Mouse (Mus musculus) frontal cortex, postnatal 14 days (tissue): ENCODE measurements around the gene Pcgf3.
"Not testable (repeated sequence)": the region's sequence is repeated elsewhere in the genome, so short reads cannot be mapped to it uniquely, and the experiment has no call there.

ENCODE experiments used
- DNase-seq, 2 experiments: peaks; one replicate each; pipeline ENCODE4 v3.0.0; 2022; ENCODE audit warnings: low spot score in 2 of 2

The Pcgf3 gene

DNA sequence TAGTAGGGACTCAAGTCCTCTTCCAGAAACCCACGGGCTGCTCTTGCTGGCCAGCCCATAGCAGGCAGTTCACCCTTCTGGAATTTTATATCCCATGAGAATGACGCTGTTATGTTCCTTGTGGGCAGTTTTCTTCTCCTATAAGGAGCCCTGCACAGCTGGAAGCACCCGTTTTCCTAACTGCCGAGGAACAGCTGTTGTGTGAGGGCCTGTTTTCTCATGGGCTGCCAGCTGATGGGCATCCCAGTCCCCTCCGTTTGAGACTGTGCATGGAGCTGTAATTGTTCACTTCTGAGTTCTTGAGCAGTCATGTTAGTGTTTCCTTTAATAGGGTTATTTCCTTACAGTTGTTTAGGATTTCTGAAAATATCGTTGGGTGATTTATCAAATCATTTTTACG is 8.6 kb downstream of the Pcgf3 start:
- DNase-seq, result no peak

DNA sequence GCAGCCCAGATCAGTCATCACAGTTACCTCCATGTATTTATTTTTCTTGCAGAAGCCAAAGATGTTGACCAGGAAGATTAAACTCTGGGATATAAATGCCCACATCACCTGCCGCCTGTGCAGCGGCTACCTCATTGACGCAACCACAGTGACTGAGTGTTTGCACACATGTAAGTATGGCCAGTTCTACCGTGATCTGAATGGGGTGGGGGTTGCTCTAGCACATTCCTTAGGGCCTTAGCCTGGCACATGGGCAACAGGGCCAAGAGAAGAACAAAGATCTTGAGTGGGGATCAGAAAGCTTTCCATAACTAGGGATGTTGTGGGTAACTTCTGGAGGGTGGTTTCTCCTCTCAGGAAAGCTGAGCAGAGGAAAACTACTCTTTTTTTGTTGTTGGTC is 12.7 kb downstream of the Pcgf3 start:
- no peak for DNase-seq

DNA sequence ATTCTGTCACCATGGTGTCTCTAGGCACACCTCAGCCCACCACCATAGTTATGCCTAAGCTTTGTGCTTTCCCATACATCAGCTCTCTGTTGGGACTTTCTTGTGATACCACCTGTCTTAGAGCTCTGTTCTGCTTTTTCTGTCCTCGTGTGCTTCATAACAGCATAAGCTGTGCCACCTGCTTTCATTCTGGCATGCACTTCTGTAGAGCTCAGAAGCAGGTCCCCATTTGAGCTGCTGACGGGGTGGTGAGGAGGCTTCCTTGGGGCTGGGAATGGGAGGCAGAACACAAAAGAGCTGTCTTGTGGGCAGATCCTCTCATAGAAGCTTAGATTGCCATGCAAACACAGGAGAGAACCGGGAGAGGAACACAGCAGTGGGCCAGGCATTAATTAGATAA is 14.9 kb downstream of the Pcgf3 start:
- no peak for DNase-seq

DNA sequence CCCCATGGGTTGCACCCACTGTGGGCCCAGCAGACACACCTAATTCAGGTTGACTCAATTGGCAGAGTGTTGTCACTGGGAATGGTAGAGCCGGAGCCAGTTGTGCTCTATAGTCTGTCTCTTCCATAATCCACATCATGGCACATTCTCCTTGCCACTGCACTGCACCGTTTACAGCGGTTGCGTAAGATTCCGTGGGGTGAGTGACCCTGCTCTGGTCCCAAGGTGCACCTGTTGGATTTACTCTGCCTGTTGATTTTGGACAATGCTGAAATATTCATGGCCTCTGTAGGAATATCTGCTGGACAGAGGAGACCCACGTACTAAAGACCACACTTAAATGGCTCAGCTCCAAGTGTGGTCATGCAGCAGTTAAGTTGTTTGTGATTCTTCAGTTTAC is 22.0 kb downstream of the Pcgf3 start:
- no peak for DNase-seq

DNA sequence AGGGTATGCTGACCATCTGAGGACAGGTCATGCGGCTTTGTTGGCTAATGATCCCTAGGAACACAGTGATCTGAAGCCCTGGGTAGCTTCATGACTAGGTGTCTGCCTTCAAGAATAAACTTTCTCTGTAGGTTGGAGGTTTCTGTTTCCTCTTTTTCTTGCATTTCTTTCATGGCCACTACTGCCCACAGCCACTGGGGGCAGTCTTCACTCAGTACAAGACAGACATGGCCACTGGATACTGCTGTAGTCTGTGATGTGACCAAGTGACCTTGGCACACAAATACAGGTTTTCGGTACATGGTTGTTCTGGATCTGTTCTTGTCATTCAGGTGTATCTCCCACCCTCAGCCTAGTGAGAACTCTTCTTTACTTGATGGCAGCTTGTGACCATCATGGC is 24.2 kb downstream of the Pcgf3 start:
- DNase-seq, result no peak

DNA sequence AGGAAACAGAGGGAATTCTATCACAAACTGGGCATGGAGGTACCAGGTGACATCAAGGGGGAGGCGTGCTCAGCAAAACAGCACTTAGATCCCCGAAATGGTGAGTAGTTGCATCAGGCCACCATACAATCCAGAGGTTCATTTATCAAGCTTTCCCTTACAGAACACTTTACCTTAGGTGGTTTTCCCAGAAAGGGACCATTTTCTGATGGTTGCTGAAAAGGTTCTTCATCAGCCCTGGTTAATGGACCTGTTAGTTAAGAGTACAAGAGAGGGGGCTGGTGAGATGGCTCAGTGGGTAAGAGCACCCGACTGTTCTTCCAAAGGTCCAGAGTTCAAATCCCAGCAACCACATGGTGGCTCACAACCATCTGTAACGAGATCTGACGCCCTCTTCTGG is 25.1 kb downstream of the Pcgf3 start:
- not testable (repeated sequence) for DNase-seq

DNA sequence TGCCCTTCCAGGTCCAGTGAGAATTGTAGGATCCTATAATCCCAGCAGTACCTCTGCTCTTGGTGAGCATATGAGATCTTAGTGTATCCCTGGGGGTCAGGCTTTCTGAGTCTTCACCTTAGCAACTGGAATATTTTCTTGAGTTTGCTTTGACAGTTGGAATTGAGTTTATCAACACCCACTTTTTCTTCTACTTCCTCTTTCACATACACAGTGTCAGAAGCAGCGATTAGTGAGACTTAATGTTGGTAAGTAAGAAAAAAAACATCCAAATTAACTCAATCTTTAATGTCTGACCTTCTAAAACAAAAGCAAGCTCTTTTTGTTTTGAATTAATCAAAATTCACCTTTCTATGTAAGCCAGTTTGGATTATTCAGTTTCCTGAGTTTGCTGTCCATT is 40.5 kb downstream of the Pcgf3 start:
- no peak for DNase-seq

DNA sequence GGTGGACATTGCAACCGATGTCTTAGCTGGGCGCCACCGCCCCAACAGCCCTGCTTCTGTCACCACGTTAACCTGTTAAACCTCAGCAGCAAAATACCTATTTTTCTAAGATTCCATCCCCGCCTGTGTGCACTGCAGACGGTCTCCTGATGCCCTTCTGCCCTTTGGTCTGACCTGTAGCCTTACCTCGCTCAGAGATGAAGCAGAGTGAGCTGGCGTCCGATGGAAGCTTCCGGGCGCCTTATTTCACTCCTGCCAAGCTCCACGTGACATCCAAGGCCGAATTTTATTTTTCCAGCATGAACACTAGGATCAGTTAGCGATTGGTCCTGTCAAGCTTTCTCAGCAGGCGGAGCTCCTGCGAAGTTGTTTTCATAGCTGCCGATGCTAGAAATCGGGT is 41.3 kb downstream of the Pcgf3 start:
- no peak for DNase-seq

DNA sequence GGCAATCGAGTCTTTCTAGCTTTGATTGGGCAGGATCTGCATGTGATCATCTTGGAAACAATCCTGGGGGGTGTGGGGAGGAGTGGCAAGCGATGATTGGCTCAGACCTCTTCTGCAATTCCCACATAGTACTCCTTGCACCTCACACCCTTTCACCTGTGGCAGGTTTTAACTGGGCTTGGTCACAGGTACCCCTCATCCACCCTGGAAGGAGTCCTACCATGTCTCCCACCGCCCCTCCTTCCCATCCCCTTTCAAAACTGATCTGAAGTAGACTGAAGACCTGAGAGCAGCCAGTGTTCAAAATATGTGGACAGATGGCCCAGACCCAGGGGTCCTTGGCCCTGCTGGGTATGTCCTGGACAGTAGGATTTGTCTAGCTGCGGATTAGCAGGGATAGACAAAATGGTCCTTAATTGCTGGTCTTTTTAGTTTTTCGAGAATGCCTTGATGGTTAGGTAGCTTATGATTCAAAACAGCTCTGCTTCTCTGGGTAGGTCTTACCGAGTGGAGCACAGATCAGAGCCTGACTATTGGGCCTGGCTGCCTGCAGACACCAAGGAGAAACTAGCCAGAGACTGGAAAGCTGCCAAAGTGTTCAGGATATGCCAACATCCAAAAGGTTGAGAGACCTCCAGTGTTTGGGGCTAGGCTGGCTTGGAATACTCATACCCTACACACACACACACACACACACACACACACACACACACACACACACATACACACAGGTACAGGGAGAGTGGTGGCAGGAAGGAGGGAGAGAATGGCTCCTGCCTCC is 54.7 kb downstream of the Pcgf3 start:
- DNase-seq, result no peak

DNA sequence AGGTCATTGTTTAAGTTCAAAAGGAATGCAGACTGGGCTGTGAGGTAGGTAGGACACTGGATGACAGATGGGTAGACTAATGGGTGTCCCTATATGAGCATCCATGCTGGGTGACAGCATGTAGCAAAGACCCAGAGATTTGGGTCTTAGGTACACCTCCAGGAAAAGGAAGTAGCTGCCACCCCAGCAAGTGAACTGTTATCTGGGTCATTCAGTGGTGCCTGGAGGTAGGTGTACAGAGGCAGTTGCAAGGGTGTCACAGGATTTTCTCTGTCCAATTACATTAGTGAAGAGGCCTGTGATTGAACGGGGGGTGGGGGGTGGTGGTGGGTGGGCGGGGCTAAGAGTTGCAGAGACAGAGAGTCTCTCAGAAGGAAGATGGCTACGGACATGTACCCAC is 55.6 kb downstream of the Pcgf3 start:
- DNase-seq, result no peak

DNA sequence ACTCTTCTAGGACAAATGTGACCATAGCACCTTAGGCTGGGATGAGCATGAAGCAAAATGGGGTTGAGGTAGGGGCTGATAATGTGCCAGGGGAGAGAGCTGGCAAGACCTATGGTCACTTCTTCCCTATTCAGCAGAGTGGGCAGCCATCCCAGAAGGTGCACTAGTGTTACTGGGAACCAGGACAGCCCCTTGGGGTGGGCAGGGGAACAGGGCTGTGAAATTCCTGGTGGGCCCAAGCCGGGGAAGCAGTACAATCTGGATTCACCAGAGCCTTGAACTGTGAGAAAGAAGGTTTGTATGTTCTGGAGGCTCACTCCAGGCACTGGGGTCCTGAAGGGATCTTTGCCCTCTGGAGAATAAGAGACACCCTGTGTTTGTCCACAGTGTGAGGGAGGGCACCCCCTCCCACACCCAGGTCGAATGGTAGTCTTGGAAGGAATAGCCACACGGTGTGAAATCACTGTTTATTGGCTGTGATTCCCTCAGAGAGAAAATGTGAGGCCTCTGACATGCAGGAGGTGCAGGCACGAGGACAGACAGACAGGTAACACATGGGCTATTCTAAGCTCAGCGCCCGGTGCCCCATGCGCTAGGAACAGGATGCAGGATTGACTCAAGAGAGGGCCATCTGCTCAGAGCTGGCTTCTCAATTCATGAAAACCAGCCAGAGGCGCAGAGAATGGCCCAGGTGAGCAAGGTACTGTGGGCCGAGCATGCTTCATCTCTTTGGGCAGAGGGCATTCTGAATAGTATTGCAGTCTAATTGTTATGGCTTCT is 57.3 kb downstream of the Pcgf3 start:
- DNase-seq, result no peak

DNA sequence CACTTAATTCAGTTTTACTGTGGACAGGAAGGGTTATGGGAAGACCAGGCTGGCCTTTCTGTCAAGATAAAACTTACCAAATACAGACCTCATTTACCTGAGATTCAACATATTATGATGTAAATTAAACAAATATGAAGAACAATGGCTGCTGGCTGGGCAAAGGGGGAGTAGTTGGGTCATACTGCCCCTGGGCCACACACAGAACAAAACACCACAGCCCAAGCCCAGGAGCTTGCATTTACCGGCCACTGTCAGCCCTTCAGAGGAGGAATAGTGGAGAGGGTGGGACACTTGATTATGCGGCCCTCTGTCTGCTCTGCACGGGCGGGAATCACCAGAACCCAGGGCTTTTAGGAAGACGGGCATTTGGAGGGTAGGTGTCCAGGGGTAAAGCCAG is 57.9 kb downstream of the Pcgf3 start:
- DNase-seq, result no peak

DNA sequence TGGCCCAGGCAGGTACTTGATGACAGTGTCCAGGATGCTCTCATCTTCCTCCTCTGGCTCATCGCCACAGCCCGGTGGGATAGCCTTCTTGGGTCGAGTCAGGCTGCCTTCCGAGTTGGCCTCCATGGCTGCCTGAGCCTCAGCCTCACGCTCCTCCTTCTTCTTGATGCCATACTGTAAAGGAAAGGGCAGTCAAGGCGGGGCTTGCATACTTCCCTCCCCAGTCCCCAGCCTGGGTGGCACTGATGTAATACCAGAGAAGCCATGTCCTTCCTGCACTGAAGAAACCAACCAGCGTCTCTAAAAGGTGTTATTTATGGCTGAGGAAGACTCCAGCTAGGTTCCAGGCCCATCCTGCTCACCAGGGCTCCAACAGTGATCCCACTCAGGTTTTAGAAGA is 59.1 kb downstream of the Pcgf3 start:
- DNase-seq, result no peak

DNA sequence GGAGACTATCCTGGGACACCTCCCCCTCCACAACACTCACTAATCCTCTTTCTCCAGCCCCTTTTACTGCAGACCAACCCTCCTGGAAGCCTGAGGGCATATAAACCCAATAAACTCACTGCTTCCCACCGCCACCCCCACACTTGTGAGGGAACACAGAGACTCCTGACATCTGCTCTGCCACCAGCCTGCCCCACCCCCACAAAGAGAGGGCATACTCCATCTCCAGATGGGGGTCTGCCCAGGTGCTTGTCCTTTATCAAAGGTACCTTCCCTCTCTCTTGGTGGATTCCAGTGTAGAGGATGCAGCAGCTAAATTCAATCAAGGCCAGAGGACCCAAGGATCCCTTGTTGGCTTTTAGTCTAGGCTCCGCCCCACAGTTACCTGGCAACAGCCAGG is 60.0 kb downstream of the Pcgf3 start:
- no peak for DNase-seq

DNA sequence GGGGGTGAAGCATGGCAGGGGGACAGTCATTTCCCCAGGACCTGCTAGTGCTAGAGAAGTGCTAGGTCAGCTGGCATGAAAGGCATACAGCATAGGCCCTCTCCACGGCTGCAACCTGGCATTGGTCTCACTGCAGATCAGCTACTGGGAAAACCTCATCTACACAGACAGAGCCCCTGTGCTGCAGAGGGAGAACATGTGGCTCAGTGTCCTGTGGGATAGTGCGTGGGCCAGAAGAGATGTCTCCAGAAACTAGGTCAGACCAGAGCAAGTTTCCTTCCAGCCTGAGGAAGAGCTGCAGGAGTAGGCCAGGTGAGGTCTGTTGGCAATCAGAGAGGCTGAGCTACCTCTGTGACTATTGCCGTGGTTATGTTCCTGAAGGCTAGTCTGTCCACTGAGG is 60.9 kb downstream of the Pcgf3 start:
- DNase-seq, result no peak

DNA sequence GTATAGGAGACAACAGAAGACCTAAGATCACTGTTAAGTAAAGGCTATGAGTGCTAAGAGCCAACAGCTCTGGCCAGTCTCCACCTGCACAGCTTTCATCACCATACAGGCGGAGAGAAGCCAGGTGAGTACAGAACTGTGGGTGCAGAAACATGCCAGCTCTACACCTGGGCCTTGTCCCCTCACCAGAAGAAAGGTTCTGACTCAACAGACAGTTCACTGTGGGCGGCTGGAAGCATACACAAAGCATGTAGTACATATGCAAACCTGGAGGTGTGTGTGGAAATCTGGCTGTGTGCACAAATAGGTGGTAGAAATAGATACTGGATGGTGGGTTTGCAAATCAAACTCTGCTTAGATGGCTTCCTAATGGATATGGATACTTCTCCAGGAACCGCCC is 61.6 kb downstream of the Pcgf3 start:
- no peak for DNase-seq

DNA sequence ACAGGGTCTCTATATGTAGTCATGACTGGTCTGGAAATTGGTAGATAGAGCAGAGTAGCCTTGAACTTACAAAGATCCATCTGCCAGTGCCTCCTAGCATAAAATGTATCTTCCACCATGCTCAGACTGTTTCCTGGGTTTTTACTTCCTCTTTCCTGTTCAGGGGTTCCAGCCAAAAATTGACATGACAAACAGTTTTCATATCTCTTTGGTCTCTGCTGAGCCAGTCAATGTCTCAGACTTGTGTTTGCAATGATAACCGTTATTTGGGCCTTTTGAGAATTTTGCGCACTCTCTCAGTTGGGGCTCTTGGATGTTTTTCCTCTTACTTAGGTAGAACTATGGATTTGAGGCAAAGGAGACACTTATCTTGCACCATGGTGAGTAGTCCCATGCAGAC is 73.2 kb downstream of the Pcgf3 start:
- no peak for DNase-seq

DNA sequence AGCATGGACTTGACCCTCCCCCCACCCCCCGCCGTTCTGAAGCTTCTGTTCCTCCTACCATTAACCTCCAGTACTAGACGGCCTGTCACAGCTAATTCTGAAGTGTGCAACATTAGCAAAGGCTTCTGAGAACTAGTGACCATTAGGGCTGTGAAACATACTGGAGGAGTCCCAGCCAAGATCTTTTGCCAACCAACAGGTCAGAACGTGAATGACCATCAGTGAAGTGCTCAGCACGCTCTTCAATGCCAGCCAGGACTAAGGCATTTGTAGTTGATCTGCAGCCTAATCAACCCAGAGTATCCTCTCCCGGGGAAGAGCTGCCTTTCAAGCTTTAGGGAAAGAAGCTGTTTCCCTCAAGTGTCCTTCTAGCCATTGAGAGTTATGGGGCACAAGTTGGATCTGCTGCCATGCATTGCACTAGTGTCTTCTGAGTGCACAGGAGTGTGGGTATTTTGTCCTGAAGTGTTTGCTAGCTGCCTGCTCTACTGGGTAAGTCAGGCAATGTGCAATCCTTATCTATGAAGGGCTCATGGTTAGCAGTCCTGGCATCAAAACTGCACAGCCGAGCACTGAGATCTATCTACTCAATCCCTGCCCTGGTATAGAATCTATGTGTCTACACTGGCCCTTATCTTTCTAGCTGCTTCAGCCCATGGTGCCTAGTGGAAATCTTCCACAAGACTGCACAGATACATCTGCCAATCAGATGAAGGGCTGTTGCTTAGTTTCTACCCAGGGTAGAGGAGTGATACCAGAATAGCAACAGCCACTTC is 82.7 kb downstream of the Pcgf3 start:
- no peak for DNase-seq

DNA sequence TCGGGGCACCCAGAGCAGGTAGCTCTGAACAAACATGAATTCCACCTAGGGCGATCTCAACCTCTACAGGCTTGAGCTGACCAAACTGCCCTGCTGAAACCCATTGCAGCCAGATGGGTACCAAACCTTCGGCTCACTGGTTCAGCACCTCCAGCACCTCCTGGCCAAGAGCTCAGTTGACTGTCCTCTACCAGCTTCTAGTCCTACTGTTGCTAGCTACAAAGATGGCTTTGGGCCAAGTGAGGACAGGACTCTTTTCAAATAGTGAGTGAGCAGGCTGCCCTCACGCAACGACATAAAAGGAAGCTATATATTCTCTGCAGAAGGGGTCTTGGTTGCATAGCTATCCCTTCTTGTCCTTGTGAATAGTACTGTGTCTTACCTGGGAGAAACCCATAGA is 86.6 kb downstream of the Pcgf3 start:
- DNase-seq, result no peak

DNA sequence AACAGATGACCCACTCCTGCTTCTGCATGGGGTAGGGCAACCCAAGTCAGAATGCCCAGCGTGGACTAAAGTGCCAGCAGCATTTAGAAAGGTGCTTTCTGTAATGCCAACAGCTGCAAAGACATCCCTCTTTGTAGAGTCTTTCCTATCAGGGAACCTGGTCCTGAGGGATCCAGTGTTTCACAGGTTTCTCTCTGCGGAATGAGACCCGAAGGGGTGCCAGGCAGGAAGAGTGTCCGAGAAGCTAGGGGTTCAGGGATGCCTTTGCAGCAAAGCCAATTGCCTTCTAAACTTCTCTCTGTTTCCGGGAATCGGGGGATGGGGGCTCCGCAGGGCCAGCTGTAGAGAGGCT is 88.1 kb downstream of the Pcgf3 start:
- no peak for DNase-seq

DNA sequence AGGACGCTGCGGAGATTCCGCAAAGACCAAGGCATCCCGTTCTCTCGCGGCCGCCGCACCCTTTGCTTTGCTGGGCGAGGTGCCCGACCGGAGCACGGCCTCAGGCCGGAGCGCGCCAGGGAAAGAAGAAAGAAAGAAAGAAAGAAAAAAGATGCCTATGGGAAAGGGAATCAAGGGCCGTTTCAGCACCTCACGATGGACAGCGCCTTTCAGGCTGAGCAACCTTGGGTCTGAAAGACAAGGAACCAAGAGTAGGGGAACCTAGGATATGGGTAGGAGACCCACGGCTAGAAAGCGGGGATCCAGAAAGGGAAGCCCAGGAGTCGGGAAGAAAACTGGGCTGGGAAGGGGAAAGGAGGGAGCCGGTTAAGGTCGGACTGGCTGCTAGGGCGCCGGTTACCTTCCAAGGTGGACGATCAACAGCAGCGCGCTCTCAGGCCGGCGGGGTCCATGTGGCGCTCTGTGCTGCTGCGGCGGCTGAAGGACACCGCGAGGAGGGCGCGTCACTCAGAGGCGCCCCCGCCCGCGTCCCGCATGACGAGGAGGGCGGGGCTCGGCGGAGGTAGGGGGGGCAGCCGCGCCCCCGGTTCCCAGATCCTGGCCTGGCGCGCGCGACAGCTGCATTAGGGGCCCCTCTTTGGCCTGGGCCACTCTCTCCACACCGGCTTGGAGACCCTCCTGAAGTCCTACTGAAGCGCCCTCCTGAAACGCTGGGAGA is 88.6 kb downstream of the Pcgf3 start, which contains the start of gene Cplx1:
Gene Cplx1 (minus strand): TSS at position 536 of the 718 bp plus-strand sequence.
- DNase-seq, result peak; percentile 48 to 62

DNA sequence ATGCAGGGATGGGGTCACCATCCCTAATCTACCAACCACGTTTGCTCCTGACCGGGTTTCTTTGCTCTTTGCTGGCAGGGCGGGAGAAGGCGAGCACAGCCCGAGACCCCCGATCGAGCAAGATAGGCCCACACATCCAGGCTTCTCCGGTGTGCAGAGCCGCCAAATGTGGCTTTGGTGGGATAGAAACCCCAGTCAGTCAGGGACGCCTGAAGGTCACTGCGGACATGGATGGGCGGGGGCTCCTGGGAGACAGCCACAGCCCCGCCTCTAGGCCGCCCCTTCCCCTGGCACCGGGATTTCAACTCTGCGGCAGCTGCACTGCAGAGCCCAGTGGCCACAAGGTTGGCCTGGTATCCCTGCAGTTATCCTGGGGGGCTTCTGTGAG is 89.2 kb downstream of the Pcgf3 start:
- no peak for DNase-seq
